Mouse (Mus musculus): ENCODE results near the gene Uhmk1.

DNA sequence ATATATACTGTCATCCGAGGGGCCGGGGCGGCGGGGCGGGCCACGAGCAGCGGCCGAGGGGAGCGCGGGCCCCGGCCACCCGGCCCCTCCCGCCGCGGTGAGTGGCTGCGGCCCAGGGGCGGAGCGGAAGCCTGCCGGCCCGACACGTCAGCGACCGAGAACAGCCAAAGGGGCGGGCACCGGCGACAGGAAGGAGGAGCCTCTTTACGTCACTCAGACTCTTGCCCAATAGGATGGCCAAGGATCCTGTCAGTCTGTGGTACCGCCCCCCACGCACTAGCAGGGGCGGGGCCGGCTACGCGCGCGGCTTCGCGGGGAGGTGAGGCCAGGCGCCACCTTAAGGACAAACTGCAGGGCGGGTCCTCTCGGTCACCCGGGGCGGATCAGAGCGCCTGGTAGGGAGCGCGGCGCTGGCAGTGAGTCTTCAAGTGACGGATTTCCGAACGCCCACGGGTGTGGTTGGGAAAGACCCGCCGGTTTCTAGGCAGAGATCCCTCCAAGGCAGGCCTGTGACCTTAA lies 40.3 kb downstream of the Uhmk1 start, which contains the start of gene Uap1:
- TF ChIP-seq POLR2A (IDR thresholded peaks at IDR 0.05; ENCODE audit: control insufficient read depth in 1 of 2, insufficient read depth in 1 of 2, low read depth in 1 of 2, low read length in 2 of 2, poor library complexity in 1 of 2), result peak in 1 of 2 experiments; percentile 83; a peak in 3 of 4 replicates
- peak in 2 of 3 experiments; percentile 24 to 46; a peak in 4 of 6 replicates for TF ChIP-seq CTCF (IDR thresholded peaks at IDR 0.05 in 2 of 3, conservative IDR thresholded peaks at IDR 0.05 in 1 of 3; ENCODE audit: control insufficient read depth in 1 of 3, insufficient read depth in 1 of 3, low read depth in 2 of 3, low read length in 3 of 3, poor library complexity in 1 of 3, severe bottlenecking in 1 of 3)
- TF ChIP-seq TCF12 (IDR thresholded peaks at IDR 0.05; ENCODE audit: low read depth, low read length), result no peak
- no peak for TF ChIP-seq RAD21 (IDR thresholded peaks at IDR 0.05; ENCODE audit: low read depth, low read length)
- no peak; the same call in 1 of the 2 replicates for TF ChIP-seq MAZ (IDR thresholded peaks at IDR 0.05; ENCODE audit: low read depth, low read length)
- TF ChIP-seq ZKSCAN1 (IDR thresholded peaks at IDR 0.05; ENCODE audit: low read depth, low read length), result no peak
- TF ChIP-seq POLR2AphosphoS2 (IDR thresholded peaks at IDR 0.05; ENCODE audit: low read length), result peak; percentile 86; the same call in 1 of the 2 replicates
- no peak for TF ChIP-seq NRF1 (IDR thresholded peaks at IDR 0.05; ENCODE audit: insufficient read depth, low read depth, low read length, poor library complexity, severe bottlenecking)
- TF ChIP-seq TAL1 (IDR thresholded peaks at IDR 0.05; ENCODE audit: low read length), result no peak
- TF ChIP-seq GATA1 (IDR thresholded peaks at IDR 0.05; ENCODE audit: low read depth, low read length), result no peak
- 0 out of 4 replicates have a peak, but pooled peaks of 1 of the 2 experiments have one; percentile 32 for TF ChIP-seq EP300 (IDR thresholded peaks at IDR 0.05; ENCODE audit: low read depth in 1 of 2, low read length in 2 of 2)
- TF ChIP-seq MYB (IDR thresholded peaks at IDR 0.05; ENCODE audit: low read depth, low read length), result no peak
- no peak for TF ChIP-seq JUND (IDR thresholded peaks at IDR 0.05; ENCODE audit: low read depth, low read length)
